Mouse (Mus musculus) cerebellum, adult 8-10 months (tissue): ENCODE results near the gene Tes.
A peak's percentile ranks its signal among the peaks of the same experiment; 100 is the strongest.
"Not testable (repeated sequence)": the region's sequence is repeated elsewhere in the genome, so short reads cannot be mapped to it uniquely, and the experiment has no call there.

ENCODE experiments used
- DNase-seq: peaks from one replicate; pipeline ENCODE4 v3.0.0; 2022

Gene Tes

GRCm38 (mm10) chr6:17064936-17065790 is at the start of gene Tes:
TSS of gene Tes (plus strand) at chr6:17065149.
- peak; percentile 19 for DNase-seq

DNA sequence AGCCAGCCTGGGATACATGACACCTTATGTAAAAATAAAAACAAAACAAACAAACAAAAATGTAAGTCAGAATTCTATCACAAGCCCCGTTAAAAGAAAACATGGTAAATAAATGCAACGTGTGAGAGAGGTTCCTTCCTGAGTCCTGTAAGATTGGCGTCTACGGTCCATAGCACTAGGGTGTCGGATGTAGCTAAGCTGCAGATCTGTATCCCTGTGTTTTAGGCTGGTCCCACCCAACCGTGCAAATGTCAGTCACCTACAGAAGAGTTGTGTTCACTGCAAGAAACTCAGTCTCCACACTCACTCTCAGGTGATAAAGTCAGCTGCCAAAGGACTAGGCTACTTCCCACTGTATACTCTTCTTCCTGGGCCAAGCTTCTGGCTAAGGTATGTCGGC is 39.1 kb upstream of the Tes start:
- DNase-seq: no peak

DNA sequence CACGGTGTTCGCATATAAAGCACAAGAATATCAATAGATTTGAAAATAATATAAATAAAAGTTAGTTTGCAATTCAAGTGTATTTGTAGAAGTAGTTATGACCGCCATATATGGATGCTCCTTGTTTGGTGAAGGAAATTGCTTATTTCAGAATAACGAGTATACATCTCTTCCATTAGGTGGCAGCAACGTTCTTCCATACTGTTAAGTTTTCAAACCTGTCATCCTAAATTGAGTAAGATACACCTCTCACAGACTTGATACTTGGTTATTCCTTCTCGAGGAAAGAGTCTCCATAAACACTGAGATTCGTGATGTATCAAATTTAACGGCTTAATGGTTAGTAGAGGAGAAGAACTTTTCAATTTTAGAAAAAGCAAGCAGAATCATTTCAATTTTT is 37.4 kb upstream of the Tes start:
- no peak for DNase-seq

GRCm38 (mm10) chr6:17028809-17029208 is 36.1 kb upstream of the Tes start:
- no peak for DNase-seq

DNA sequence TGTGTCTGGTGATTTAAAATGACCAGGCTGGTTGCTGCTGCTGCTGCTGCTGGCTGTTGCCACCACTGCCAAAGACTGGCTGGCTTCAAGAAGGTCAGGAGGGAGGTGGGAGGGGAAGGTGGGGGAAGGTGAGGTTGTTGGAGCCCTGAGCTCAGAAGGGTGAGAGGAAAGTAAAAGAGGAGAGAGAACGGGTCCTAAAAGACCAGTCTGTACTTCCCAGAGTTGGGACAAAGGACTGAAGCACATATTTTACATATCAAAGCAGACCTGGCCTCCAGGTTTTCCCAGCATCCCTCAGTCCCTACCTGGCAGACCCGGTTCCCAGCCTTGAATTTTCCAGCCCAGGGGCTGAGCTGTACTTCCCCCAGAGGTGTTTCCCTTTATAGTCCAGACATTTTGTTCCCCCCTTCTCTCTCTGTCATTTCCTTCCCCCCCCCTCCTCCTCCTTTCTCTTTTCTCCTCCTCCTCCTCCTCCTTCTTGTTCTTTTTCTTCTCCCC is 32.7 kb upstream of the Tes start:
- DNase-seq: no peak

- DNase-seq: no peak
These were observed 30.9 kb upstream of the Tes start for GRCm38 (mm10) chr6:17034095-17034494.

- no peak for DNase-seq
These were observed 29.7 kb upstream of the Tes start for GRCm38 (mm10) chr6:17035228-17035627.

DNA sequence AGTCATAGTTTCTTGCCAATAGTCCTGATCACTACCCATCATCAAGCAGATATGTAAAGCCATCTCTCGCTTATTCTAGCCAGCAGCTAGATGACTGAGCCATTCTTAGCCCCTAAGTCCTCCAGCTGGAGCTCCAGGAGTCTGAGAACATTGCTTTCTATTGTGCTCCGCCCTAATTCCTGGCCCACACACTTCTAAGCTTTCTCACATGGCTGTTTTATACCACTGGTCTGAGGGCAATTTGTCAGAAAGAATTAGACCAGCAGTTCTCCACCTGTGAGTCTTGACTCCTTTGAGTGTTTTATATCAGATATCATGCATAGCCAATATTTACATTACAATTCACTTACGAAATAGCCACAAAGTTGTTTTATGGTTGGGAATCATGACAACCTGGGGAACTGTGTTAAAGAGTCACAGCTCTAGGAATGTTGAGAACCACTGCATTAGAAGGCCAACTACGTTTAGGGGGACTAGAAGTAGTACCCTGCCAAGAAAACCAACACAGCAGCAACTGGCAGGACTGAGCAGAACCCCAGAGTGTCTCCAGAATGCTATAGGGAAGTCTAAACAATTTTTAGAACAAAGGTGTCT is 13.4 kb upstream of the Tes start:
- DNase-seq: no peak

GRCm38 (mm10) chr6:17053028-17053660 is 11.8 kb upstream of the Tes start:
- no peak for DNase-seq

DNA sequence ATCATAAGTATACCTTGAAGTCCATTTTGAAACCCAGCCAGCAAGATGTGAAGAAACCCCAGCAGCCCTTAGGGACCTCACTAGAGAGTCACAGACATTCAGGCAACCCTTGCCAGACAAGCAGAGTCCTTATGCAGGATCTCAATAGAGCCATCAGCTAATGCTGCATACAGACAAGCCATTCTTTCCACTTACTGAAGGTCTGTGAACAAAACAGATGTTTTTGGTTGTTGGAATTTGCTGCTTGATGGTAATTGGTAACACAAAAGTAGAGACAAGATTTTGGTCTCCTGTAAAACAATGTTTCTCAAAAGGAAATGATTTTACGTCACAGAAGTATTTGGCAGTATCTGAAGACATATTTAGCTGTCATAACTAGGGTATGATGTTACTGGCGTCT is 10.2 kb upstream of the Tes start:
- no peak for DNase-seq

GRCm38 (mm10) chr6:17055659-17056058 is 9.3 kb upstream of the Tes start:
- DNase-seq: no peak

- DNase-seq: no peak
These were observed 5.4 kb upstream of the Tes start for GRCm38 (mm10) chr6:17059501-17059900.

- no peak for DNase-seq
These were observed 4.8 kb upstream of the Tes start for GRCm38 (mm10) chr6:17060154-17060553.

DNA sequence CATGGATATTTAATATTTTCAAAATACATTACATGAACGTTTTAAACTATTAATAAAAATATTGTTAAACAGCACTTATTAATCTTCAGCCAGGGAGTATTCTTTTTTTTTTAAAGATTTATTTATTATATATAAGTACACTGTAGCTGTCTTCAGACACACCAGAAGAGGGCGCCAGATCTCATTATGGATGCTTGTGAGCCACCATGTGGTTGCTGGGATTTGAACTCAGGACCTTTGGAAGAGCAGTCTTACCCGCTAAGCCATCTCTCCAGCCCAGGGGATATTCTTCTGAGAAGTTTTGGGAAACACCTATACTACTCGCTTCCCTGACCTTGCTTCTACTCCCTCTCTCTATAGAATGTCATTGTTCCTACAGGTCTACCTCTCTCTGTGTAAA is 3.1 kb upstream of the Tes start:
- not testable (repeated sequence) for DNase-seq

DNA sequence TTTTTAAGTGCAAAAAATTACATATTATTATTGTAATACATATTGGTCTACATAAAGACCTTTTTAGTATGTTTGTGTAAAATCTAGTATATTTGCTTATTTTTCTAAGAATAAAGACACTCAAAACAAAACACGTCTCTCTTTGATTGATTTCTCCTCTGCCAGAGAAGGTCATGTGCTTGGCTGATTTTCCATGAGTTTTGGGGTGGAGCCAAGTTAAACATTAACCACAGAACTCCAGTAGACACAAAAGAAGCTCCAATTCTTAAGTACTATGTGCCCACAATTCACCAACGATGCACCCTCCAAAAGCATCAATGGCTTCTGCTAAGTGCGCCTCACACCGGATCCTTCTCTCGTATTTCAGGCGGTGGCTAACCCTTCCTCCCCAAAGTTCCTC is 2.6 kb upstream of the Tes start:
- DNase-seq: no peak

GRCm38 (mm10) chr6:17065791-17066169 is 831 bp downstream of the Tes start:
- no peak for DNase-seq

GRCm38 (mm10) chr6:17066211-17066940 is 1.4 kb downstream of the Tes start:
- DNase-seq: no peak

DNA sequence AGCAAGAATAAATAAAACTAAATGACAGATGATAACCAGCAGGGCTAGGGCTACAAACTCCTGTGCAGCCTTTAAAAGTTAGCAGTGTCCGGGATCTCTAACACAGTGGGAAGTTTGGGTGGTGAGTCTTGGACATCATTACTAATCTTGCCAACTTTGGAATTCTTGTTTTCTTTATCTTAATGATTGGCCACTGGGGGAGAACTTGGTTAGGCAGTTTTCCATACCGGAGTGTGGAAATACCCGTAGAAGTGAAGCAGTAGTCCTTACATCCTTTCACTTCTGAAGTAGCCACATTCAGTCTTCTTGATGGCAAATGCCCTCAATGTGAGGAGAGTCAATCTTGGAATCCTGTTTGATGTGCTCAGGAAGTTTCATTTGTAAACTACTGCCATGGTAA is 7.0 kb downstream of the Tes start:
- no peak for DNase-seq

DNA sequence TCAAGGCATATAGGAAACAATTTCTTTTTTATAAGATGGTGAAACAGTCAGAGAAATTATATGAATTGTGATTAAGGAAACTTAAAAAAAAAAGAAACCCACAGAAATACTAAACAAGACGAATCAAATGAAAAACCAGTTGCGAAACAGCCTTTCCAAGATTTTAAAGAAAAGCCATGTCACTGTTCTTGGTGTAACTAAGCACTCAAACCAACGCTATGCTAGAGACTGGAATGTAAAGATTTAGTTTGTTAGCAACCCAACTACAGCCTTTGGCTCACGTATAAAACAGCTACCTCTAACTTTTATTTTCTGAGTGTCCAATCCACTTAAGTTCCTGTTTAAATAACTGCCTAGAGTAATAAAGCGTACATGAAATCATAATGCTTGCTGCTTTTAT is 7.4 kb downstream of the Tes start:
- DNase-seq: no peak

- no peak for DNase-seq
These were observed 8.0 kb downstream of the Tes start for GRCm38 (mm10) chr6:17072763-17073484.

GRCm38 (mm10) chr6:17077270-17077669 is 12.3 kb downstream of the Tes start:
- no peak for DNase-seq

DNA sequence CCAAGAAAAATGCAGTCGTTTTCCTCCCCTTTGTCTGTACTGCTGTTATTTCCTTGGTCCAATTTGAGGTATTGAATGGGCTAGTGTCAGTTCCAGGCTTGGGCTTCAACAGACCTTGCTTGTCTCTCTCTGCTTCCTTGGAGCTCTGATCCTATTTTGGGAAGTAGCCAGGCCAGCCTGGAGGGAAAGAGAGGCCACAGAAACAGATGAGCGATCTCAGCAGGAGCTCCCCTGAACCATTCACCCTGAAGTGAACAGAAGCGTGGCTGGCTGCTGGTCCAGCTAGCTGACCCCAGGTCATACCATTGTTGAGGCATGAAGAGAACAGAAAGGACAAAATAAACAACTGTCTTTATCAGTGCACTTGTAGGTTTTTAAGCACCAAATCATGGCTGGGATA is 12.8 kb downstream of the Tes start:
- DNase-seq: no peak

- no peak for DNase-seq
These were observed 14.4 kb downstream of the Tes start for GRCm38 (mm10) chr6:17079304-17079703.
